Mouse (Mus musculus): Measurements from ENCODE around the gene Foxn3.

Gene Foxn3

GRCm38 (mm10) chr12:99562073-99562866, 1.1 kb downstream of the Foxn3 start:
- peak; percentile 64 for DNase-seq (ENCODE audit: low read depth, low spot score)

GRCm38 (mm10) chr12:99561333-99561766, 2.0 kb downstream of the Foxn3 start:
- no peak for DNase-seq (ENCODE audit: low read depth, low spot score)

GRCm38 (mm10) chr12:99560701-99561332, 2.6 kb downstream of the Foxn3 start:
- no peak for DNase-seq (ENCODE audit: low read depth, low spot score)

GRCm38 (mm10) chr12:99559483-99559882, 3.9 kb downstream of the Foxn3 start:
- DNase-seq (ENCODE audit: low read depth, low spot score), result no peak

GRCm38 (mm10) chr12:99558476-99558875, 4.9 kb downstream of the Foxn3 start:
- no peak for DNase-seq (ENCODE audit: low read depth, low spot score)

- no peak for DNase-seq (ENCODE audit: low read depth, low spot score)
Observed at GRCm38 (mm10) chr12:99557498-99557897, 5.9 kb downstream of the Foxn3 start.

- no peak for DNase-seq (ENCODE audit: low read depth, low spot score)
Observed at GRCm38 (mm10) chr12:99550629-99551028, 12.8 kb downstream of the Foxn3 start.

GRCm38 (mm10) chr12:99549811-99550210, 13.6 kb downstream of the Foxn3 start:
- DNase-seq (ENCODE audit: low read depth, low spot score), result no peak

- no peak for DNase-seq (ENCODE audit: low read depth, low spot score)
Observed at GRCm38 (mm10) chr12:99548419-99548818, 15.0 kb downstream of the Foxn3 start.

GRCm38 (mm10) chr12:99547295-99547694, 16.1 kb downstream of the Foxn3 start:
- DNase-seq (ENCODE audit: low read depth, low spot score), result no peak

GRCm38 (mm10) chr12:99545270-99545770, 18.1 kb downstream of the Foxn3 start:
- DNase-seq (ENCODE audit: low read depth, low spot score), result no peak

GRCm38 (mm10) chr12:99544262-99545128, 18.9 kb downstream of the Foxn3 start:
- no peak for DNase-seq (ENCODE audit: low read depth, low spot score)

GRCm38 (mm10) chr12:99543421-99544195, 19.8 kb downstream of the Foxn3 start:
- DNase-seq (ENCODE audit: low read depth, low spot score), result no peak

- DNase-seq (ENCODE audit: low read depth, low spot score), result no peak
Observed at GRCm38 (mm10) chr12:99540201-99540600, 23.2 kb downstream of the Foxn3 start.

- DNase-seq (ENCODE audit: low read depth, low spot score), result no peak
Observed at GRCm38 (mm10) chr12:99537316-99537715, 26.1 kb downstream of the Foxn3 start.

- DNase-seq (ENCODE audit: low read depth, low spot score), result no peak
Observed at GRCm38 (mm10) chr12:99536426-99536825, 27.0 kb downstream of the Foxn3 start.

- no peak for DNase-seq (ENCODE audit: low read depth, low spot score)
Observed at GRCm38 (mm10) chr12:99532342-99532741, 31.0 kb downstream of the Foxn3 start.

GRCm38 (mm10) chr12:99529687-99530411, 33.5 kb downstream of the Foxn3 start:
- no peak for DNase-seq (ENCODE audit: low read depth, low spot score)

- DNase-seq (ENCODE audit: low read depth, low spot score), result no peak
Observed at GRCm38 (mm10) chr12:99528958-99529357, 34.4 kb downstream of the Foxn3 start.

- no peak for DNase-seq (ENCODE audit: low read depth, low spot score)
Observed at GRCm38 (mm10) chr12:99527452-99527851, 35.9 kb downstream of the Foxn3 start.

Data from telencephalon, adult 2 months (tissue).